Mouse (Mus musculus): ENCODE measurements around the gene Magix. TPM values are rescaled to one million over a fixed set of nuclear protein-coding genes. Genes with fewer than 3 reads are reported as not detected.

Magix gene
- total RNA-seq, 2 experiments from 2014 or later, result 10.8 to 13.9 TPM

- DNase-seq, result no peak
- intact Hi-C loops (cut with DNase I), result no loop called here
Observed at GRCm38 (mm10) chrX:7675001-7675380, 6.1 kb downstream of the Magix start.

GRCm38 (mm10) chrX:7674284-7675000, 6.6 kb downstream of the Magix start:
- intact Hi-C loops (cut with DNase I), result no loop called here
- no peak for DNase-seq

DNA sequence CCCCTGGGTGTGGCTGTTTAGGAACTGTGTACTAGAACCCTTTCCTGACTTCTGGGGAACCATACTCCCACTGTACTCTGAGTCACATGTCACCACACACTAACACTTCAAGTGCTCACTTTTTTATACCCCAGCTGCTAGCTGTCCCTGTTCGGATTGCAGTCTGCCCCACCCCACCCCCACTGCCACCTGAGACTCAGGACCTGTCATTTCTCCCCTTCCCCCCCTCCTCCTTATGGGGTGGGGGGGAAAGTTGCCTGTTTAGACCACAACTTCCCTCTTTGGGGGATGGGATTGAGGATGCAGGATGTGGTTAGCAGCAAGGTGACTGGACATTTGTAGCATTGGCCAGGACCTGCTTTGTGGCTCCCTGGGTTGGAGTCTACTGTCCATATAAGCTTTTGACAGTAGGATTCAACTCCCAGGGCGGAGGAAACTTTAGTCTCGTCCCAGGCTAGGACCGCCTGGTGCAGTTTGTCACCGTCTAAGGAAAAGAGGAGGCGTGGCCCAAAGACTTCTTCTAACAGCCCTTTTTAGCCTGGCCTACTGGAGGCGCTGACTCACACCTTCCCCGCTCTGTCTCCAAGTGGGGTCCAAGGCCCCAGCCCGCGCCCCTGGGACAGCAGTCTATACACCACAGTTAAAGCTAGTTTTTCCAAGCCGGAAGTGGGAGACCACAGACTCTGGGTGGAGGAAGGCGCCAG, 7.3 kb downstream of the Magix start:
- no peak for DNase-seq
- intact Hi-C loops (cut with DNase I), result loop anchor here (2.0 kb wide), 1 partner anchor 25 kb away; no protein-coding TSS in a partner anchor

- DNase-seq, result no peak
- intact Hi-C loops (cut with DNase I), result loop anchor here (2.0 kb wide), 1 partner anchor 24 kb away; no protein-coding TSS in a partner anchor
Observed at GRCm38 (mm10) chrX:7672739-7673138, 8.3 kb downstream of the Magix start.

DNA sequence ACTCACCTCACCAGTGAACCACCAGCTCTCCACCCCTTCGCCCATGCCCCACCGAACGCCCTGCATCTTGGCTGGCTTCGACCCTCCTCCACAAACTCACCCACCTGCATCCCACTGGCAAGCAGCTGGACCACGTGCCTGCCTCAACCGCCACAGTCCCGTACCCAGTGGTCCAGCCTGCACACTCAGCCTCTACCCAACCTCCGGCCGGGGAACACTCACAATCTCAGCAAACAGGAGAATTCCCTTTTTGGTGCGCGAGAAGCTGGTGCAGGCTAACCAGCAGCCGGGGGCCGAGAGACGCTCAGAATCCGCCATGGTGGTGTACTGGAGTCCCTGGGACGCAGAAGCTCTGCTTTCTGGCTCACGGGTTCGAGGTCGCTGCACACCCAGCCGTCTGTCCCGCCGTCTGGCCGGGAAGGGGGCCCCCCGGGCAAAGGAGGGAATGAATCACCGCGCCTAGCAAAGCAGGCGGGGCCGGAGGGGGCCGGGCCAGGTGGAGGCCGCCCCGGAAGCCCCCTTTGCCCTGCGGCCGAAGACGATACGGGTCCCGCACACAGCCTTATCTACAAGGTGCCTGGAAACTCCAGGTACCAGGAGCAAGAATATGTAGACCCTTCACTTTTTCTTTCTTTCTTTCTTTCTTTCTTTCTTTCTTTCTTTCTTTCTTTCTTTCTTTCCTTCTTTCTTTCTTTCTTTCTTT, 10.0 kb downstream of the Magix start, which contains the start of gene Plp2:
Gene Plp2 (minus strand): TSS at position 470 of the 703 bp plus-strand sequence.
- DNase-seq, result peak; percentile 46 to 52

DNA sequence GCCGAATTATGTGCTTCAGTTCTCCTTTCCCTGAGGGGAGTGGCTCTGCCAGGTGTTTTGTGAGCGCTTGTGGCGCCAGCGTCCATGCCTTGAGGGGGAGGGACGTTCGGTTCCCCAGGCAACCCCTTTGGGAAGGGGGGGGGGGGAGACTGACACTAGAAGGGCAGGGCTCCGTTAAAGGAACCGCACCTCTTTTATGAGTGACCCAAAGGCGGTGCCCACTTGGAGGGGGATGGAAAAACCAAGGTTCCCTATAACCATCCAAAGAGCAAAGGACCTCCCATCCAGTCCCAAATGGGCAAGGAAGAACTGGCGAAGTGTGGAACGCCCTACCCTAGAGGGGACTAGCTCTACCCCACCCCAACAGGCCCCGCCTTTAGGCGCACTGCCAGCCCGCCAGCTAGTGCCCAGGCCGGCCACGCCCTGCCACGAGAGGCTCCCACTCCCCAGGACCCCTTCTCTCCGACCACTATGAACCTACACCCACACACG, 10.6 kb downstream of the Magix start:
- peak; percentile 74 to 79 for DNase-seq
- intact Hi-C loops (cut with DNase I), result no loop called here

More for the DNA sequence above, 10.0 kb downstream of the Magix start, which contains the start of gene Plp2:
- intact Hi-C loops (cut with DNase I), result no loop called here

GRCm38 (mm10) chrX:7665739-7666502, 15.1 kb downstream of the Magix start:
- DNase-seq, result no peak
- intact Hi-C loops (cut with DNase I), result no loop called here

DNA sequence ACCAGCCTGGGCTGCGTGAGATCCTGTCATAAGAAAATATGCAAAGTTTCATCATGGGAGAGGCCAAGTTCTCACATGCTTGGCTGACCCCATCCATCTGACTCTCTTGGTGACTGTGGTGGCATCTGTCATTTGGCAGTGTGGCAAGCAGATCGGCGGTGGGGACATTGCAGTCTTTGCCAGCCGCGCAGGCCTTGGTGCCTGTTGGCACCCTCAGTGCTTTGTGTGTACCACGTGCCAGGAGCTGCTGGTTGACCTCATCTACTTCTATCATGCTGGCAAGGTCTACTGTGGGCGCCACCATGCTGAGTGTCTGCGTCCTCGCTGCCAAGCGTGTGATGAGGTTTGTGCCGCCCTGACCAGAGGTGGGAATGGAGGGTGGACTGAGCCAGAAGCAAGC, 16.3 kb downstream of the Magix start:
- DNase-seq, result peak; percentile 48 to 66
- intact Hi-C loops (cut with DNase I), result no loop called here

DNA sequence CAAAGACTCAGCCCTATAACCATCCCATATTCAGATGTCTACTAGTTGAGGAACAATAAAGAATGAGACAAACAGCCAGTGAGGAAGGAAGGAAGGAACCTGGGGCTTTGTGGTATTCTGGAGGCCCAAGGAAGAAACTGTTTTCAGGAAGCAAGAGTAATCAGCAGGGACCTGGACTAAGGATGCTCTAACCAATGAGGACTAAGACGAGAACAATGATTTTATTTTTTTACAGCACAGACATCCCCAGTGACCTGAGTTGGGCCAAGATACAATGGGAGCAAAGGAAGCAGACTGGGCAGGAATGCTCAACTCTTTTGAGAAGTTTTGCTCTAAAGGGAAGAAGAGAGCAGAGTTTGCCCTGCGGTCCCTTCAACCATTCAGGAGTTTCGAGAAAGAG, 18.1 kb downstream of the Magix start:
- intact Hi-C loops (cut with DNase I), result no loop called here
- DNase-seq, result no peak

DNA sequence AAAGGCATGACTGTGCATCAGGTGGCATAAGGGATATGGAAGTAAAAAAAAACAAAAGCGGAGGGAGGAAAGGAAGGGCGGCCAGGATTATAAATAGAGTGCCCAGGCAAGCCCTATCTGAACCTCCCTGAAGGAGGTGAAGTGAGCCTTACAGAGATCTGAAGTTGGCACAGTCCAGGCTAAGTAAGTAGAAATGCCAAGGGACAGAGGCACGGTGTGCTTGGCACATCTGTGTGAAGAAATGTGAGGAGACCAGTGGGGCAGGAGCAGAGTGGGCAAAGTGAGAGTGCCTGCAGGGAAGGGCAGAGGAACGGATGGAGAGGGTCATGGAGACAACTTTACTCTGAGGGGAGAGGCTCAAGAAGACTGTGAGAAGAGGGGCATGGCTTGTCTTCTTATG, 20.0 kb downstream of the Magix start:
- DNase-seq, result peak in 1 of 2 experiments; percentile 35
- intact Hi-C loops (cut with DNase I), result no loop called here

GRCm38 (mm10) chrX:7658785-7659589, 22.1 kb downstream of the Magix start:
- peak; percentile 57 to 67 for DNase-seq
- intact Hi-C loops (cut with DNase I), result no loop called here

DNA sequence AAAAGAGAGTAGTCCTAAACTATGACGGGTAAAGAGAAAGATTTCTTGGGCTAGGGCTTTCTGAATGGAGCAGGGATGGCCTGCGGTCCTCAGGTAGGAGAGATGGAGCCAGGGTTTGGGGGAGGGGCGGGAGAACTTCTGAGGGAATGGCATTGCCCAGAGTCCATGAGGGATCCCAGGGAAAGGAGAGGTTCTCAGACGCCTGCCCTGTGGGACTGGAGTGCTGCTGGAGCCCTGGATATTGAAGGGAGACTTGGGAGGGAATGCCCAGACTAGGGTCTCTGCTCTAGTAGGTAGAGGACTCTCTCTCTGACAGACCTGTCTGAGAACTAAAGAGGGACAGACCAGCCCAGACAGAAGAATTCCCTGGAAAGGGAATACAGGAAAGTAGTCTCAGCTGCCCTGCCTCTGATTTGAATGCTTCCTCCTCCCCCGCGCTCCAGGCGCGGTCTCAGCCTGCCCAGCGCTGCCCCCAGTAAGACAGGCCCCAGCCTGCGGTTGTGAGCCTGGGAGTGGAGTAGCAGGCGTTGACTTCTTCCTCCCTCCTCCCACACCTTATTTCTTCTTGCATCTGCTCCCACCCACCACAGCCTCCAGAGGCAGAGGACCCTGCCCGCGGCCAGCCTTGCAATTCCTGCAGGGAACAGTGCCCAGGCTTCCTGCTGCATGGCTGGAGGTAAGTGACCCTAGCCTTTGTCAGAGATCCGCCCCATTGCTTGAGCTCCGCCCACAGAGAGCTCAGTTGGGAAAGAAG, 22.8 kb downstream of the Magix start:
- peak; percentile 66 to 67 for DNase-seq
- intact Hi-C loops (cut with DNase I), result no loop called here

GRCm38 (mm10) chrX:7657221-7657639, 23.8 kb downstream of the Magix start, which contains the start of gene Prickle3:
TSS of gene Prickle3 (plus strand) at chrX:7657260.
- intact Hi-C loops (cut with DNase I), result no loop called here
- DNase-seq, result peak; percentile 78

DNA sequence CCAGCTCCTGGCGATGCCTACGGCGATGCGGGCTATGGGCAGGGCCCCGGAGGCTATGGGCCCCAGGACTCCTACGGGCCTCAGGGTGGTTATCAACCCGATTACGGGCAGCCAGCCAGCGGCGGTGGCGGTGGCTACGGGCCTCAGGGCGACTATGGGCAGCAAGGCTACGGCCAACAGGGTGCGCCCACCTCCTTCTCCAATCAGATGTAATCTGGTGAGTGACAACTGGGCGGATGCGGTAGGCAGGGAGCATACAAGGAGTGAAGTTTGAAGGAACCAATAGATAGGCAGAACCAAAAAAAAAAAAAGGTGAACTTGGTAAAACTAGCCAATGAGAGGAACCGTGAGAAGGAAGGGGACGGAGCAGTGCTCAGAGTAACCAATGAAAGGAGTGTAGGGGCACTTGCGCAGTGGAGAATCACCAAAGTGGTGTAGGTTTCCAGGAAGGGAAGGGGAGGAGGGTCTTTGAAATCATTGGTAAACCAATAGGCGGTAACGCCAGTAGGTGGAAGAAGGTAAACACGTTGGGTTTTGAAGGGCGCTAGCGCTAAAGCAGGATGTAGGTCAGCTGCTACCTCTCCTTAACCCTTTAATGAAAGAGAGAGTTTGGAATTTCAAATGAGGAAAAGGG, 32.3 kb downstream of the Magix start:
- peak; percentile 83 to 85 for DNase-seq
- intact Hi-C loops (cut with DNase I), result loop anchor here (2.0 to 5.0 kb wide), 2 partner anchors 24 to 44 kb away; no protein-coding TSS in a partner anchor

- DNase-seq, result peak; percentile 69 to 79
- intact Hi-C loops (cut with DNase I), result loop anchor here (2.0 to 5.0 kb wide), 4 partner anchors 47 to 325 kb away; no protein-coding TSS in a partner anchor
Observed at GRCm38 (mm10) chrX:7645349-7645748, 35.7 kb downstream of the Magix start.

DNA sequence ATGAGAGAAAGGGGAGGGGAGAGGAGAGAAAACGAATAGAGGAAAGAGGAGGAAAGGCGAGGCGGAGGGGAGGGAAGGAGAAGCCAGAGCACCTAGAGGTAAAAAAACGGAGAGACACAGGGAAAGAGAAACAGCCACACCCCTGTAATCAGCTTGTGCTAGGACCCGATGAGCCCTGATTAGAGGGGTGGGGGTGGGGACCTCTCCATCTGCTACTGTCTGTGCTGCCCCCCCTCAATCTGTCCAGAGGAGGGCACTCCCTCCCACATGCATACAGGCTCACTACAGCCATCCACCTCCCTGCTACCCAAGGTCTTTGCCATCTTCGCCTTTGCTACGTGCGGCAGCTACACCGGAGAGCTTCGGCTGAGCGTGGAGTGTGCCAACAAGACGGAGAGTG, 40.3 kb downstream of the Magix start:
- intact Hi-C loops (cut with DNase I), result no loop called here
- DNase-seq, result no peak

- intact Hi-C loops (cut with DNase I), result no loop called here
Observed at GRCm38 (mm10) chrX:7639536-7640325, 41.3 kb downstream of the Magix start.

More at GRCm38 (mm10) chrX:7639536-7640325, 41.3 kb downstream of the Magix start:
- DNase-seq, result no peak
